10 mouse cellular contexts compared by ENCODE assay signal in the genomic region with DNA sequence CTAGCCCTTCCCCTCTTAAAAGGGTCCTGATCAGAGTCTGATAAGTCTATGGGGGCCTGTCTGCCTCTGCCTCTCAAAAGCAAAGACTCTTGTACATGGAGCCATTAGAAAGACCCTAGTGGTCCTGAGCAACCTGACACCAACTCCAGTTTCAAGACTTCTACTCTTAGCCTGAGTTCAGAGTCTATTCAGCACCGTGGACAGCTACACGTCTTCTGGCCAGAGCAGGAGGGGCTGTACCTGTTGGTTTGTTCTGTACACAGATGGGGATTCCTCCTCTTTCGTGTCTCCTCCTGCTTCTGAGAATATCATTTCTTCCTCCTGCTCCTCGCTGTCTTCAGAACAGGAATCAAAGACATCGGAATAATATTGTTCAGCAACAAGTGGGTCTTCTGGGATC.
DNase-seq lines count a peak whose midpoint lies in the region; ATAC-seq and TF ChIP-seq lines count a peak whose summit lies in the region.
"Had no signal": no experiment of that assay in that cellular context is flagged by ENCODE, and none has a peak within 500 bp of the region (broad histone marks: within the 10 kb centered on the region; RNA-seq: fewer than 3 reads in every experiment).

No protein-coding gene starts in this region.

- H3K27me3 ChIP-seq in heart, adult 2 months (ENCODE audit: control insufficient read depth, insufficient read depth, low read length), result no peaks in the 10 kb centered on the region
- no peaks in the 10 kb centered on the region for H3K27me3 ChIP-seq in midbrain, embryonic 11.5 days (ENCODE audit: control insufficient read depth, insufficient read depth, low read length)
- H3K27me3 ChIP-seq in midbrain, embryonic 15.5 days (replicated peaks), result no peaks in the 10 kb centered on the region
- H3K27me3 ChIP-seq in limb, embryonic 10.5 days (ENCODE audit: low read depth, poor library complexity, severe bottlenecking), result no peaks in the 10 kb centered on the region

- no peak overlapping the region for H3K9ac ChIP-seq in heart, adult 2 months (ENCODE audit: low read depth, low read length)
- H3K9ac ChIP-seq in midbrain, embryonic 11.5 days (ENCODE audit: low read length), result no peak overlapping the region
- no peak overlapping the region for H3K9ac ChIP-seq in midbrain, embryonic 15.5 days

- H3K9me3 ChIP-seq in midbrain, embryonic 11.5 days (ENCODE audit: control insufficient read depth, low read length), result no peaks in the 10 kb centered on the region
- 0 out of 2 replicates have a peak, but pooled peaks cover 2% of the 10 kb centered on the region for H3K9me3 ChIP-seq in midbrain, embryonic 15.5 days
- H3K9me3 ChIP-seq in limb, embryonic 10.5 days (replicated peaks), result no peaks in the 10 kb centered on the region

- TF ChIP-seq POLR2A in heart, adult 2 months (IDR thresholded peaks at IDR 0.05; ENCODE audit: insufficient read depth, low read depth, low read length), result no peak

- H3K36me3 ChIP-seq in heart, adult 2 months (ENCODE audit: control insufficient read depth, insufficient read depth, low read length), result no peaks in the 10 kb centered on the region
- no peaks in the 10 kb centered on the region for H3K36me3 ChIP-seq in midbrain, embryonic 11.5 days (ENCODE audit: control insufficient read depth, insufficient read depth, low read length)
- H3K36me3 ChIP-seq in midbrain, embryonic 15.5 days (replicated peaks), result no peaks in the 10 kb centered on the region
- no peaks in the 10 kb centered on the region for H3K36me3 ChIP-seq in limb, embryonic 10.5 days
- H3K36me3 ChIP-seq: heart, embryonic 10.5 days had no signal

- no peak overlapping the region for H3K4me3 ChIP-seq in heart, adult 2 months
- H3K4me3 ChIP-seq in midbrain, embryonic 11.5 days (ENCODE audit: low read depth, low read length), result no peak overlapping the region
- H3K4me3 ChIP-seq in midbrain, embryonic 15.5 days, result no peak overlapping the region
- no peak overlapping the region for H3K4me3 ChIP-seq in limb, embryonic 10.5 days
- H3K4me3 ChIP-seq: heart, embryonic 10.5 days had no signal

- WGBS in heart, adult 2 months, result 33% methylated on average over 5 of the region's 5 CpGs
- 31% methylated on average over 5 of the region's 5 CpGs for WGBS in midbrain, embryonic 11.5 days
- 33% methylated on average over 5 of the region's 5 CpGs for WGBS in midbrain, embryonic 15.5 days
- WGBS in limb, embryonic 10.5 days, result 32% methylated on average over 5 of the region's 5 CpGs

- no peak for TF ChIP-seq EP300 in heart, adult 2 months (IDR thresholded peaks at IDR 0.05; ENCODE audit: insufficient read depth, low read depth, low read length)

- H3K27ac ChIP-seq in heart, adult 2 months, result no peak overlapping the region
- no peak overlapping the region for H3K27ac ChIP-seq in midbrain, embryonic 11.5 days (ENCODE audit: low read depth, low read length)
- H3K27ac ChIP-seq in midbrain, embryonic 15.5 days, result no peak overlapping the region
- no peak overlapping the region for H3K27ac ChIP-seq in limb, embryonic 10.5 days
- H3K27ac ChIP-seq: heart, embryonic 10.5 days had no signal

- H3K4me2 ChIP-seq in midbrain, embryonic 11.5 days, result no peak overlapping the region
- H3K4me2 ChIP-seq in midbrain, embryonic 15.5 days, result no peak overlapping the region

- no peak for TF ChIP-seq CTCF in heart, adult 2 months (IDR thresholded peaks at IDR 0.05)

- ATAC-seq in midbrain, embryonic 11.5 days (ENCODE audit: low FRiP score), result no peak
- ATAC-seq in midbrain, embryonic 15.5 days (replicated peaks), result no peak
- ATAC-seq: CD4-positive, CD25-positive, alpha-beta regulatory T cell, adult 4 months had no signal

- peak; percentile 55 for DNase-seq in heart, adult 11 months
- DNase-seq in heart, adult 2 months, result no peak
- DNase-seq in midbrain, embryonic 11.5 days (ENCODE audit: low spot score, missing footprints), result peak; percentile 84
- DNase-seq in c-Kit-positive CD71-negative TER-119-negative erythroid progenitor cells, embryonic 14.5 days (ENCODE audit: low read depth), result peak; percentile 1
- DNase-seq in limb, embryonic 10.5 days (ENCODE audit: low spot score), result peak; percentile 73
- no peak for DNase-seq in cerebellum, adult 11 months
- no peak for DNase-seq in gastrocnemius, postnatal 36 days

- H3K79me2 ChIP-seq in heart, adult 2 months (replicated peaks; ENCODE audit: control insufficient read depth, insufficient read depth, low read length), result no peaks in the 10 kb centered on the region

- no peaks in the 10 kb centered on the region for H3K4me1 ChIP-seq in heart, adult 2 months (ENCODE audit: control insufficient read depth, insufficient read depth, low read length)
- H3K4me1 ChIP-seq in midbrain, embryonic 11.5 days (ENCODE audit: control insufficient read depth, insufficient read depth, low read length), result no peaks in the 10 kb centered on the region
- H3K4me1 ChIP-seq in midbrain, embryonic 15.5 days, result no peaks in the 10 kb centered on the region
- H3K4me1 ChIP-seq in limb, embryonic 10.5 days, result no peaks in the 10 kb centered on the region
- H3K4me1 ChIP-seq: heart, embryonic 10.5 days had no signal

- intact Hi-C loops in heart, adult 2 months (cut with DNase I), result no loop called here
- intact Hi-C loops in gastrocnemius, postnatal 36 days (cut with DNase I), result no loop called here

Comparison
In these comparisons a context has a peak if more than half of its experiments do, and no peak if none do; other contexts are left out.
1. DNase-seq: peak in heart, adult 11 months (single experiment), midbrain, embryonic 11.5 days (single experiment), c-Kit-positive CD71-negative TER-119-negative erythroid progenitor cells, embryonic 14.5 days (single experiment) and limb, embryonic 10.5 days (single experiment); none in heart, adult 2 months (0 of 2), cerebellum, adult 11 months (single experiment) and gastrocnemius, postnatal 36 days (0 of 2).